Mouse (Mus musculus): ENCODE results near the gene Bcl2l1. TPM values are rescaled to one million over a fixed set of nuclear protein-coding genes. Genes with fewer than 3 reads are reported as not detected.

The Bcl2l1 gene
- 100 to 1,000 TPM; 113 to 116 TPM for total RNA-seq (2021)

DNA sequence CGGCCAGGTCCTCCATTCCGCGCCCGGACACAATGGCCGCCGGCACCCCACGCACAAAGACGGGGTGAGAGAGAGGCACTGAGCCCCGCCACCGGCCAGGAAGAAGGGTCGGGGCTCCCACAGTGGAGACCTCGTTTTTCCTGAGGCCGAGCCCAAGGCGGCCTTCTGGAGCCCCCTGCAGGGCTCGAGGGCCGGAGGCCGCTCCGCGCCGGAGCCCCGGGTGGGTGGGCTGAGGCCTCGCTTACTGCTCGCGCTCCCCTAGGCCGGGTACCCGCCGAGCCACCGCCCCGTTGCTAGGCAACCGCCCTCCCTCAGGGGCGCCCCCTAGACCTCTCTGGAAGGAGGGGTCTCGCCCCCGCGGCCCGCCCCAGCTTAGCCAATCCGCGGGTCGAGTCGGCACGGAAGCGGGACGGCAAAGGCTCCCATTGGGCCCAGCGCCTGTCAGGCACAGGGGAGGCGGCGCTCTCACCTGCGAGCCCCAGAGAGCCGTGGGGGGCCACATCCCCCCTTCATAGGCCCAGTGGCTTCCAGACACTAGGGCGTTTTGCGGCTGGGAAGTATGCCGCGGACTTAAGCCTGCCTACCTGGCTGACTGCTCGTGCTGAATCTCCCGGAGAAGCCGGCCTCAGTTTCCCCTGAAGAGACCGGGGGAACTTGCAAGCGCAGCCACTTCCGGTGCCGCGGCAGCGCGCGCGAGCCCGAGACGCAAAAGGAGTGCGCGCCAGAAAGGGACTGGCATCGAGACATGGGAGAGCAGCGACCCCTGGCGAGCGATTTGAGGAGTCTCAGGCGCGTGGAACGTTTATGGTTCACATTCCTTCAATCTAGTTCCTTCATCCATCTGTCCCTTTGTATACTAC is at the start of gene Bcl2l1:
Gene Bcl2l1 (minus strand): TSS at position 710 of the 860 bp plus-strand sequence.
- intact Hi-C loops (cut with DNase I), result loop anchor here (2.0 to 10.0 kb wide), 2 partner anchors 134 to 216 kb away; no protein-coding TSS in a partner anchor
- peak; percentile 99 for DNase-seq

DNA sequence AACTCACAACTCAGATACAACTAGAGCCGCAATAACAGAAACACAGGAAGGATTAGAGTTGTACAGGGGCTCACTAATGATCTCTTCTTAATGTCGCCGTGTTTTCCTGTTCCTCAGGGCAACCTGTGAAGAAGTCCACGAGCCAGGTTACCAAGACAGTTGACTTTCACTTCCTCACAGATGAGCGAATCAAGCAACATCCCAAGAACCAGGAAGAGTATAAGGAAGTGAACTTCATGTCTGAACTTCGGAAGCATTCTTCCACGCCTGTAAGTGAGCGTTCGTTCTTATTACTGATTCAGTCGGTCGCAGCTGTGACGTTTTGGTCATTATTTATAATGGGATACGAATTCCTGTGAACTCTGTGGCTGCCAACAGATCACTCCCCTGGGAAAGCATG is 49.4 kb upstream of the Bcl2l1 start:
- no peak for DNase-seq
- intact Hi-C loops (cut with DNase I), result no loop called here

DNA sequence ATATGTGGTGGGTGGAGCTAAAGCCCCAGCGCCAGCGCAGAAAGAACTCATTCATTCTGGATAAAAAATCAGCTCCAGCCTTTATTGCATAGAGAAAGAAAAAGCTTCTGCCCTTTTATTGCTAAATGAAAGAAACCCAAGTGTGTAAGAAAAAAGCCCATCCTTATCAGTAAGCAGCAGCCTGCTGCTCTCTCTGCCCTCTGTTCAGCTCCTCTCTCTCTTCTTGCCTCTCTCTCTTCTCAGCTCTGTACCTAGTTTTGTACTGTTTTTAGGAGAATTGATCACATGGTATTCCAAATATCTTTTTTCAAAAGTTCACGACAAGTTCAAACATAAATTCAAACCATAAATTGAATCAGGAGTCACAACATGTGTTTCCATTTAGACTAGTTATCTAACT is 46.7 kb upstream of the Bcl2l1 start:
- intact Hi-C loops (cut with DNase I), result no loop called here
- DNase-seq, result no peak

DNA sequence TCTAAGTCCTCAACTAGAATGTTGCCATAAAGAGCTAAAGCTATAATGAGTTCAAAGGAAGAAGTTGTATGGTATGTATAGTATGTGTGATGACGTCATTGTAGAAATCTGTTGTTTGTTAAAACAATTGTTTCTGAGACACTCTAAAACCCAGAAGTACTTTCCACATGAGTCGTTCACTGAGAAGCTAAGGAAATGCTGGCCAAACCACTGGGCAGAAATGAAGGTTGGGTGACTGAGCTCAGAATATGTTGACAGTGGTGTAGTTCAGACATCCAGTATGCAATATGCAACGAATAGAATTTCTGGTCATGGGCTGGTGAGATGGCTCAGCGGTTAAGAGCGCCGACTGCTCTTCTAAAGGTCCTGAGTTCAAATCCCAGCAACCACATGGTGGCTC is 31.8 kb upstream of the Bcl2l1 start:
- DNase-seq, result no peak
- intact Hi-C loops (cut with DNase I), result no loop called here

DNA sequence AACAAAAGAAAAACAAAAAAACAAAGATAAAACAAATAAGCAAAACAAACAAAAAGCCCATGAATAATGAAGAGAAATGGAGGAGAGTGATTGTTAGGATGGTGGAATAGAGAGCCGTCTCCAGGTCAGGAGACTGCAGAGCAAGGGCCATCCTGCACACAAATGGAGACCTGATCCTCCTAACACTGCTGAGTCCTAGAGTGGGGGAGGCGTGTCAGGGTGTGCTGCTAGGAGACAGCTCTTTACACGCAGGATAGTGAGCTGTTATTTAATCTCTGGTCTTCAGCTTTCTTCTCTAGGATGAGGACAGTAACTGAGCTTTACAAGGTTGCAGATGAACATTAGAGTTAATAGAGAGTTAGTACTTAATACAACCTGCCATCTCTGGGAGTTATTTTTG is 31.1 kb upstream of the Bcl2l1 start:
- no peak for DNase-seq
- intact Hi-C loops (cut with DNase I), result no loop called here

DNA sequence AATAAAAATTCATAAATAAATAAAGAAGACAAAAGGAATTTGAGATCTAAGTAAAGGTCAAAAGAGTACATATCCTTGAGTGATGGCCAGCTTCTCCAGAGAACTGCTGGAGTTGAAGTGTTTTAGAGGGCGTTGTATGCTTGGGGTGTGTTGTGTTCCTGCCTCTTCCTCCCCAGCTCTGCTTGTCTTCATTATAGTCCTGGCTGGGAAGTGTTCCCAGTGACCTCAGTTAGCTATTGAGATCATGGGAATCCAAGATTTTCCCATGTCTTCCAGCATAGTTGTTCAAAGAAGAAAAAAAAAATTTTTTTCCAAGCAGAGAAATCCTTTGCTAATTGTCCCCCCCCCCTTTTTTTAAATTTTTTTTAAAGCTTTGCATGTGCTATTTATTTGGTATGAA is 30.4 kb upstream of the Bcl2l1 start:
- DNase-seq, result no peak
- intact Hi-C loops (cut with DNase I), result no loop called here

DNA sequence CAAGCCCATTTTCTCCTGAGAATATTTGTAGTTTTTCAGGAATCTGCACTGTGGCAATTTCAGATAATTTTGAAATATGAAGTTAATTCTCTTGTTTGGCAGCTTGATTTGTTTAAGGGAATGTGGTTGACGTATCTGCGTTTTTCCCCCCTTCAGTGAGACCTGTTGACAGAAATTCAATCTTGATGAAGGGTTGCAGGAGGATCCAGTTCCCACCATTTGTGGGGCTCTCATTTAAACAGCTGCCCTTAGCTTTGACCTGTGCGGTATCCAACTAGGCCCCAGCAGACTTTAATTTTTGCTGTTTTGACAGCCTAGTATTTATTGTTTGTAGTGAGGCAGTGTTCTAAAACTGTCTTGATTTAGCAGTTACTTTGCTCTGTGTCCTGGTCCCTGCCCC is 28.0 kb upstream of the Bcl2l1 start:
- DNase-seq, result no peak
- intact Hi-C loops (cut with DNase I), result no loop called here

DNA sequence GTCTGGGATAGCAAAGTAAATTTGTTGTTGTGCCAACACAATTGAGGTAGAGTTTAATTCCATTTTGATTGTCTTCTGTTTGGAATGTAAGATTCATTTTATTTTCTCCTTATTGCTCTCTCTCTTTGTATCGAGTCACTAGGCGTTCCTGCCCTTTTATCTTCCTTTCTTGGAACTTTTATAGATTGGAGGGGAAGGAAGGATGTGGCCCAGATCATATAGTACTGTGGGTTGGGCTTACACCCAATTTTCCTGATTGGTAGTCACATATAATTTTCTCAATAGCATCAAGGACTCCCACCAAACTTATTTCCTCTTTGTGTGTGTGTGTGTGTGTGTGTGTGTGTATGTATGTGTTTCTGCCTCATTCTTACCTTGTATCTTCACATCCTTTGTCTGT is 16.9 kb upstream of the Bcl2l1 start:
- intact Hi-C loops (cut with DNase I), result no loop called here
- DNase-seq, result no peak

DNA sequence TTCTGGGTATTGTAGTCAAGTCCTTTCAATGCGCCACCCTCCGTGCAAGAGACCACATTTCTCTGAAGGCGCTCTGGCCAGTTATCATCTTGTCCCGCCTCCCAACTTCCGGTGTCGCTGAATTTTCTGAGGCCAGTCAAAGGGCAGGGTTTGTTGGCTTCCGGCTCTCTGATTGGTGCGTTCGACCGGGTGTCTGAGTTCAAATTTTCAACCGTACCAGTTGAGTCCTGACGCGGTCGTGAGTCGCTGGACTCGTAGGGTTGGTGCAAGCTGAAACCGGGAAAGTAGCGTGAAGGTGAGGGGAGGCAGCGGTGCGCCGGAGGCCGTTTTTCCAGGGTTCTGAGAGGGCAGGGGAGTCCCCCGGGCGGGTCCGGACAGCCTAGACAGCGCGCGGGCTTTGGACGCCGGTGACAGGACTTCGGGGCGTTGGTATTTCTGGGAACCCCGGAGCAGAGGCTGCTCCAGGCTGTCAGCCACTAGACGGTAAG is 16.3 kb upstream of the Bcl2l1 start, which contains the start of gene Tpx2:
Gene Tpx2 (plus strand): TSS at position 150 of the 488 bp plus-strand sequence.
- intact Hi-C loops (cut with DNase I), result no loop called here
- peak; percentile 98 for DNase-seq

DNA sequence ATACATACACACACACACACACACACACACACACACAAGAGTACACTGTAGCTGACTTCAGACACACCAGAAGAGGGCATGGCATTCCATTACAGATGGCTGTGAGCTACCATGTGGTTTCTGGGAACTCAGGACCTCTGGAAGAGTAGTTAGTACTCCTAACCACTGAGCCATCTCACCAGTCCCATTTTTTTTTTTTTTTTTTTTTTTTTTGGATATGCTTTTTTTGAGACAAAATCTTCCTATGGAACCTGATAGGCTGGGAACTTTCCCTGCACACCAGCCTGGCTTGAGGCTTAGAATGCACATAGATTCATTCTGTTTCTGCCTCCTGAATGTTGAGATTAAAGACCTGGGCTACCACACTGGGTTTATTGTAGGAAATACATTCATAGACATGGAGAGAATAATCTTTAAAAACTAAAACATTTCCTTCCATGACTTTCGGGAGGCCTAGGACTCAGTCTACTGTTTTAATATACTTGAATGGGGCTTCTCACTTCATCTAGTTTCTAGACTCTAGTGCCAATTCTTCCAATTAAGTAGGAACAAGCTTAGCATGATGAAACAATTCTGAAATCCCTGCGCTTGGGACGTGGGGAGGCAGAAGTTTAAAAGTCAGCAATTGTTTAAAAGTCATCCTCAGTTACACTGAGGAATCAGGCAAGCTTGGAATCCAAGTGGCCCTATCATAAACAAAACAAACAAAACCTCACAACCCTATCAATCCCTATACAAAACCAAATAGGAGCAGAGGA is 15.7 kb upstream of the Bcl2l1 start:
- intact Hi-C loops (cut with DNase I), result no loop called here
- no peak for DNase-seq

DNA sequence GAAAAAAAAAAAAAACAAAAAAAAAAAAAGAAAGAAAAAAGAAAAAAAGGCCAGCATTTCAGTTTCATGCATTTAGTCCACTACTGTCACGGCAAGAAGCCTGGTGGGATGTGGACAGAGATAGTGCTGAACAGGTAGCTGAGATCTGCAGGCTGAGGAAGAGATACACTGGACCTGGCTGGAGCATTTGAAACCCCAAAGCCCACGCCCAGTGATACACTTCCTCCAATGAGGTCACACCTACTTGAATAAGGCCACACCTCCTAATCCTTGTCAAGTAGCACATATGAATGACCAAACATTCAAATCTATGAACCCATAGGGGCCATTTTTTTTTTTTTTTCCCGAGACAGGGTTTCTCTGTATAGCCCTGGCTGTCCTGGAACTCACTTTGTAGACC is 11.2 kb upstream of the Bcl2l1 start:
- intact Hi-C loops (cut with DNase I), result no loop called here
- no peak for DNase-seq

DNA sequence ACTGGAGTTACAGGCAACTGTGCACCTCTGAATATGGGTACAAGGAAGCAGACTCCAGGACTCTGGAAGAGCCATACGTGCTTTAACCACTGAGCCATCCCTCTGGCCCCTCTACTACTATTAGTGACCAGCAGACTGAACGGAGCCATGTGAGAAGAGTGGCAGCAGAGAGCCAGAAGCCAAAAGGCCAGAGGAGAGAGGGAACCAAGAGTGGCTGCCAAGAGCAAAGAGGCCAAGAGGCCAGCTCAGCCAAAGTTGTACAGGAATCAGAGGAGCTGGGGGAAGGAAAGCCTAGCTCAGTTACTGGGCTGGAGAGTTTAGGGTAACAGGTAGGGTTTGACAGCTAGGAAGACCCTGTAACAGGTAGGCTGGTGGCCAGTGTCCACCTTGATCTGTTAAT is 7.7 kb upstream of the Bcl2l1 start:
- DNase-seq, result no peak
- intact Hi-C loops (cut with DNase I), result loop anchor here (10.0 kb wide), 1 partner anchor 224 kb away; no protein-coding TSS in a partner anchor

DNA sequence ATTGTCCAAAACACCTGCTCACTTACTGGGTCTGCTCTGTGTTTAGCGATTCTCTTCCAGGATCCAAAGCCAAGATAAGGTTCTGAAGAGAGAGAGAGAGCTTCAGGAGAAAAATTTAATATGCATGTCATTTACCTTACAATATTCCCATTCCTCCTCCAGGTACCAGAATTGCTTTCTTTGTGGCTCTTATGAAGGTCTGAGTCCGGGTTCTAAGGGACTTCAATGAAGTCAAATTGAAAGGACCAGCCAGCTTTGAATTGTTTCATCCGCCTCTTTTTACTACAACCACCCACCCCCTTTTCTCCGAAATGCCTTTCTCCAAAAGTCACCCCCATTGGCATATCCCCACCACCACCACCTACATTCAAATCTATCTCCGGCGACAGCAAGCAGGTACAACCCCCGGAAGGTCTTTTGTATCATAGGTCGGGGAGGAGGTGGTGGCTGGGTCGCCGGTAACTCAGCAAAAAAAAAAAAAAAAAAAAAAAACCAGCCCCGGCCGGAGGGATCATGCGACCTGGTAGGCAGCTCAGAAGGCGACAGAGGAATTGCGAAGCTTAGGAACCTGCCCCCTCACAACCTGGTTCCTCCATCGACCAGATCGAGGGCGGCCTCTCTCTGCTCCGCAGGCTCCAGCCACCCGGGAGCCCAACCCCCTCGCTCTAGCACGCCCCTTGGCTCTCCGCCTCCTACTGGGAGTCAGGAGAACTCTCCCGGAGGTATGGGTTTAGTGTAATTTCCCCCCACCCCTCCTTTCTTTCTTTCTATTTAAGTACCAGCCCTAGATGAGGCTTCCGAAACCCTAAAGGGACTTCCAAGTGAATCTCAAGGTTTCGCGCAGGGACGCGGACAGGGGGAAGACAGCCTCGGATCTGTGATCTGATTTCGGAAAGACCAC is 1.3 kb downstream of the Bcl2l1 start:
- intact Hi-C loops (cut with DNase I), result loop anchor here (2.0 to 10.0 kb wide), 2 partner anchors 133 to 215 kb away; no protein-coding TSS in a partner anchor
- DNase-seq, result peak; percentile 89

DNA sequence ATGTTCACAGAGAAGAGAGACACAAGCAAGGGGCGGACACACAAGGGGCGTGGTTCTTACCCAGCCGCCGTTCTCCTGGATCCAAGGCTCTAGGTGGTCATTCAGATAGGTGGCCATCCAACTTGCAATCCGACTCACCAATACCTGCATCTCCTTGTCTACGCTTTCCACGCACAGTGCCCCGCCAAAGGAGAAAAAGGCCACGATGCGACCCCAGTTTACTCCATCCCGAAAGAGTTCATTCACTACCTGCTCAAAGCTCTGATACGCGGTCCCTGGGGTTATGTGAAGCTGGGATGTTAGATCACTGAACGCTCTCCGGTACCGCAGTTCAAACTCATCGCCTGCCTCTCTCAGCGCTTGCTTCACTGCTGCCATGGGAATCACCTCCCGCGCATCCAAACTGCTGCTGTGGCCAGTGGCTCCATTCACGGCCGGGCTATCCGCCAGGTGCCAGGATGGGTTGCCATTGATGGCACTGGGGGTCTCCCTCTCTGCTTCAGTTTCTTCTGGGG is 2.1 kb downstream of the Bcl2l1 start:
- intact Hi-C loops (cut with DNase I), result loop anchor here (10.0 kb wide), 1 partner anchor 65 kb away; no protein-coding TSS in a partner anchor
- DNase-seq, result peak; percentile 77

DNA sequence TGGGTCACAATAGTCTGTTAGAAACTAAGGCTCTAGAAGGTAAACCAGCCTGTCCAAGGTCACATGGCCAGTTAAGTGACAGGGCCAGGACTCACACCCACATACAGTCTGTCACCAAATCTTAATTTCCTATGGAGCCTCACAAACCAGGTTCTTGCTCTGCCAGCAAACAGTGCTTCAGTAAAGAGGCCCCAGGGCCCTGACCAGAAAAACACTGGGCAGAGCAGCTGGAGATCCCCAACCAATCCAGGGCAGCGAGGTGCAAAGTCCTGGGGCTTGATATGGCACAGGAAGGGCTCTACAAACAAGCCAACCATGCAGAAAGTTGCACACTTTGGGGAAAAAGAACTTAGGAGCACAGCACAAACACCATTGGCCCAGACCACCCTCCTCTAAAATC is 3.0 kb downstream of the Bcl2l1 start:
- intact Hi-C loops (cut with DNase I), result loop anchor here (10.0 kb wide), 1 partner anchor 64 kb away; no protein-coding TSS in a partner anchor
- no peak for DNase-seq

DNA sequence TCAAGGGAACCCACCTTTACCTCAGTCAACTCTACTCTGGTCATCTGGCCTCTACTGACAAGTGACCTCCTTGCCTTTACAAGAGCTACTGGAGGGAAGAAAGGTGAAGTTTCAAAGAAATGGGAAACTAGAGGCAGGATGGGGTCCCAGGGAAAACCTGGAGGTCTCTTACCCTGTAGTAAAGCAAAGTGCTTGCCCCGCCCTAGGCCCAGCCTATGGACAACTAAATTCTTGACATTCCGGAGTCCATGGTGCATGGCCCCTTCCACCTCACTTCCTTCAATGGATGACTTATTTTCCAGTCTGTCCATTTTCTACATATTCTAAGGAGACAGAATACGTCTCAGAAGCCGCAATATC is 3.5 kb downstream of the Bcl2l1 start:
- DNase-seq, result no peak
- intact Hi-C loops (cut with DNase I), result loop anchor here (10.0 kb wide), 1 partner anchor 63 kb away; no protein-coding TSS in a partner anchor

DNA sequence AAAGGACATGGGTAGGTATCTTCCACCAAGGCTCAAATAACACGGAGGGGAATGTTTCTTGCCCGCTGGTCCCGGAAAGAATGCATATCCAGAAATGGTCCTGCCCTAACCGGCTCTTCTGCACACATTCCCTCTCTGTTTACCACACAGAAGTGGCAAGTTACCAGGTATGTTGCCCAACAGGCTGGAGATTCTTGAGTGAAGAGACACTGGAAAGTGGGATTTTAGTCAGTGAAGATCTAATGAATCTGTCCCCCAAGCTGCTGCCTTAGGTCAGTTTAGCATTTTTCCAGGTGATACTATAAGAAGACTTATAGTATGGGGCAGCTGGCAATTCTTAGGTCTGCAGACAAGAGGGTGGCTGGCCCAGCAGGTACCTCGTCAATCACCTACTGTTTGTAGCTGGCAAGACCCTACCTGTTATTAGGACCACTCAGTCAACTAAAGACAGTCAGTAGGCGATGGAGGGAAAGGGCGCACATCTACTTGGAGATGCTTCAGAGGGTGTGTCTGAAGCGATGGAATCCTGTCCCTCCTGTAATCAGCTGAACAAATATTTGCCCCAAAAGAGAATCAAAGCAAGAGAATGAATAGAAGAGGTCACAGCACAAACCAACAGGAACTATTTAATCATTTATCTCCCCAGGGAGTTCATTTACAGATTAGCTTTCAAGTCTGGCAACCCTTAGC is 4.1 kb downstream of the Bcl2l1 start:
- intact Hi-C loops (cut with DNase I), result loop anchor here (10.0 kb wide), 1 partner anchor 63 kb away; no protein-coding TSS in a partner anchor
- DNase-seq, result no peak

DNA sequence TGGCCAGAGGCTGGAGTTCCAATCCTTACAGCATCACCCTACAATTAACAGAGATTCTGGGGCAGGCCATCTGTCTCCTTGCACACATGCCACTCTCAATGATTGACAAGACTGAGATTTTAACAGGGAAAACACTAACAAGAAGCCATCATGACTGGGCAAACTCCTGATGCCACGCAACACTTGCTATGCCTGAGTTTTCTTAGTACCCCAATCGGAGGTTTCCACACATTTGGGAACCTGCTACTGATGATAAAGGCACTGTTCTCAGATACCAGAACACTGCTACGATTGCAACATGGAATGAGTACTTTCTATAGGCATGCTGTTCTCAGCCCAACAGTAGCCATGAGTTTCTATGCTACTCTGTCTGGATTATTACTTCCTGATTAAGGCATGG is 5.0 kb downstream of the Bcl2l1 start:
- no peak for DNase-seq
- intact Hi-C loops (cut with DNase I), result loop anchor here (10.0 kb wide), 1 partner anchor 62 kb away; no protein-coding TSS in a partner anchor

DNA sequence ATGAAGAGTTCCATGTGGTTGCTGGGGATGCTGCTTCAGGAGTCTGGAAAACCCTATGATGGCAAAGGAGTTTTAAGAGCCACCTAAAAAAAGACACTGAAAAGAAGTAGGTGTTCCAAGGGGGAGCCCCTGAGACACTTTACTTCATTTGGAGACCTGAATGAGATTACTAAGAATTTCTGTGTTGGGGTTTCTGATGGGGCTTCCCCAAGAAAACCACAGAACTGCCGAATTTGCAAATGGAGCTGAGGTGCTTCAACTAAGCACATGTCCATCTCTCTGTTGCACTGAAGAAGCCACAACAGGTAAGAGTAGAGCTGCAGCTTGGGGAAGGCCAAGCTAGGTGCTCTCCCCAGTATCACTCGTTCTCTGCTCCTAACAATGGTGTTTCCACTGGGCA is 5.8 kb downstream of the Bcl2l1 start:
- DNase-seq, result no peak
- intact Hi-C loops (cut with DNase I), result loop anchor here (10.0 kb wide), 1 partner anchor 61 kb away; no protein-coding TSS in a partner anchor
